8 mouse cellular contexts compared by ENCODE assay signal in the genomic region with DNA sequence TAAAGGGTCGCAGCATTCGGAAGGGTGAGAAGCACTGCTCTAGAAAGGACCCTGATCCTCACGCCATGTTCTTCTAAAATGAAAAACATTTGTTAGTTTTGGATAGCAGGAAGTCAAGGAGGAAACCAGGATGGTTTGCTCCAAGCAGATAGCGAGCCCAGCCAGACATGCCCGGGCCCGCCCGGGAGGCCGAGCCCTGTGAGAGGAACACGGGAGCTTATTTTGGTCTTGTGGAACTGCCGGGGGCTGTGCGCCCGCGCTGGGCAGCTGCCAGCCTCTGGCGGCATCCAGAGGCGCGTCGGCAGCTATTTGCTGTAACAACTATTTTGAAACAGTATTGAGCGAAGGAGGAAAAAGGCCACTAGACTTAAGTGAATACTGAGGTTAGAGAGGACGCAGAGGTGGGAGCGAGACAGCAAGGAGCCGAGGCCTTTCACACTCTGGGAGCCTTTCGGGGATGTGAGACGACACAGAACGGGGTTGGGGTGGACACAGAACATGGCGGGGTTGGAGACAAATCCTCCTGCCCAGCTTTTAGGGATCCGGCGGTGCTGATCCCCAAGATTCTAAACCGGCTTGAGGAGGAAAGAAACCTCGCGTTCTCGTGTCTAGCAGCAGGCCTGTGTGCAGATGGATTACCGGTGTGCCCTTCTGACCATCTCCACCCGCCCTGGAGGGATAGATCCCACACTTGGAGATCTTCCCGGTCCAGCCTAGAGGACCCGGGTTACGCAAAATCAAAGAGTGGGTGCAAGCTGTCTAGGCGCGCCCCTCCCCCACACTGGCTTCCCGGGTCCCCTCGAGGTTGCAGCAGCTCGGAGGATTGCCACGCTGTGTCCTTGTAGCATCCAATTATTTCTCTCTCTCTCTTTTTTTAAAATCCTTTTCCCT. TPM values are rescaled to one million over a fixed set of nuclear protein-coding genes. Genes with fewer than 3 reads are reported as not detected.
DNase-seq lines count a peak whose midpoint lies in the region; ATAC-seq and TF ChIP-seq lines count a peak whose summit lies in the region.

No protein-coding gene starts in this region.

- no peaks in the 10 kb centered on the region for H3K27me3 ChIP-seq in embryonic facial prominence, embryonic 13.5 days
- no peaks in the 10 kb centered on the region for H3K27me3 ChIP-seq in heart, embryonic 13.5 days (replicated peaks)
- H3K27me3 ChIP-seq in kidney, postnatal 0 days (ENCODE audit: insufficient read depth, low read length), result no peaks in the 10 kb centered on the region
- H3K27me3 ChIP-seq in liver, embryonic 15.5 days, result peaks cover 98% of the 10 kb centered on the region

- peak overlapping the region; percentile 91 for H3K4me3 ChIP-seq in embryonic facial prominence, embryonic 13.5 days
- H3K4me3 ChIP-seq in heart, embryonic 13.5 days, result peak overlapping the region; percentile 88
- peak overlapping the region; percentile 94 for H3K4me3 ChIP-seq in kidney, postnatal 0 days (replicated peaks; ENCODE audit: low read depth, low read length)
- peak overlapping the region; percentile 64 for H3K4me3 ChIP-seq in liver, embryonic 15.5 days (replicated peaks)
- peak overlapping the region; percentile 97 for H3K4me3 ChIP-seq in olfactory bulb, adult 2 months (ENCODE audit: insufficient read depth, low read depth, low read length)

- H3K9ac ChIP-seq in embryonic facial prominence, embryonic 13.5 days, result peak overlapping the region; percentile 100
- H3K9ac ChIP-seq in heart, embryonic 13.5 days, result peak overlapping the region; percentile 99
- H3K9ac ChIP-seq in kidney, postnatal 0 days (ENCODE audit: low read depth, low read length), result peak overlapping the region; percentile 100
- H3K9ac ChIP-seq in liver, embryonic 15.5 days, result peak overlapping the region; percentile 30; the same call in 1 of the 2 replicates

- H3K9me3 ChIP-seq in embryonic facial prominence, embryonic 13.5 days, result no peaks in the 10 kb centered on the region
- no peaks in the 10 kb centered on the region for H3K9me3 ChIP-seq in heart, embryonic 13.5 days
- H3K9me3 ChIP-seq in kidney, postnatal 0 days (replicated peaks; ENCODE audit: low read length), result no peaks in the 10 kb centered on the region
- H3K9me3 ChIP-seq in liver, embryonic 15.5 days (replicated peaks), result no peaks in the 10 kb centered on the region

- peak overlapping the region; percentile 94 for H3K27ac ChIP-seq in embryonic facial prominence, embryonic 13.5 days
- peak overlapping the region; percentile 96 for H3K27ac ChIP-seq in heart, embryonic 13.5 days (replicated peaks)
- peak overlapping the region; percentile 96 for H3K27ac ChIP-seq in kidney, postnatal 0 days
- H3K27ac ChIP-seq in liver, embryonic 15.5 days (replicated peaks), result peak overlapping the region; percentile 53
- H3K27ac ChIP-seq in olfactory bulb, adult 2 months (ENCODE audit: insufficient read depth, low read depth, low read length), result peak overlapping the region; percentile 92

- peaks cover 63% of the 10 kb centered on the region for H3K4me1 ChIP-seq in embryonic facial prominence, embryonic 13.5 days
- H3K4me1 ChIP-seq in heart, embryonic 13.5 days, result peaks cover 57% of the 10 kb centered on the region
- peaks cover 51% of the 10 kb centered on the region for H3K4me1 ChIP-seq in kidney, postnatal 0 days (replicated peaks; ENCODE audit: insufficient read depth, low read length)
- peaks cover 90% of the 10 kb centered on the region for H3K4me1 ChIP-seq in liver, embryonic 15.5 days (replicated peaks)
- H3K4me1 ChIP-seq in olfactory bulb, adult 2 months (ENCODE audit: control insufficient read depth, insufficient read depth, low read length), result peaks cover 38% of the 10 kb centered on the region

- H3K4me2 ChIP-seq in embryonic facial prominence, embryonic 13.5 days, result peak overlapping the region; percentile 99
- H3K4me2 ChIP-seq in heart, embryonic 13.5 days, result peak overlapping the region; percentile 97
- H3K4me2 ChIP-seq in kidney, postnatal 0 days (ENCODE audit: low read length), result peak overlapping the region; percentile 92
- H3K4me2 ChIP-seq in liver, embryonic 15.5 days, result peak overlapping the region; percentile 83

- no peak for ATAC-seq in embryonic facial prominence, embryonic 13.5 days (ENCODE audit: insufficient number of reproducible peaks, insufficient read depth, low FRiP score, low TSS enrichment, low read depth)
- no peak for ATAC-seq in heart, embryonic 13.5 days (ENCODE audit: extremely low read depth, insufficient number of reproducible peaks, low FRiP score, low TSS enrichment)
- ATAC-seq in kidney, postnatal 0 days (replicated peaks; ENCODE audit: low FRiP score, low read depth), result no peak
- no peak for ATAC-seq in liver, embryonic 15.5 days (ENCODE audit: insufficient read depth)

- no peak for TF ChIP-seq CTCF in kidney, postnatal 0 days (IDR thresholded peaks at IDR 0.05; ENCODE audit: low read depth)
- no peak for TF ChIP-seq CTCF in olfactory bulb, adult 2 months (IDR thresholded peaks at IDR 0.05; ENCODE audit: insufficient read depth, low read depth, low read length)

- H3K36me3 ChIP-seq in embryonic facial prominence, embryonic 13.5 days, result no peaks in the 10 kb centered on the region
- no peaks in the 10 kb centered on the region for H3K36me3 ChIP-seq in heart, embryonic 13.5 days
- no peaks in the 10 kb centered on the region for H3K36me3 ChIP-seq in kidney, postnatal 0 days (ENCODE audit: insufficient read depth, low read length)
- no peaks in the 10 kb centered on the region for H3K36me3 ChIP-seq in liver, embryonic 15.5 days (replicated peaks)

- DNase-seq in 3T3-L1 (ENCODE audit: low read depth, low spot score), result peak; percentile 78
- peak; percentile 87 for DNase-seq in adrenal gland, adult 2 months
- peak; percentile 75 for DNase-seq in kidney, postnatal 0 days (ENCODE audit: low spot score)
- no peak for DNase-seq in natural killer cell, adult 2 months (ENCODE audit: low spot score in 2 of 2)

- no peak for TF ChIP-seq POLR2A in olfactory bulb, adult 2 months (IDR thresholded peaks at IDR 0.05; ENCODE audit: insufficient read depth, low read depth, low read length)

- under 1% methylated on average over 42 of the region's 42 CpGs for WGBS in embryonic facial prominence, embryonic 13.5 days
- 2% methylated on average over 42 of the region's 42 CpGs for WGBS in heart, embryonic 13.5 days
- WGBS in kidney, postnatal 0 days, result under 1% methylated on average over 42 of the region's 42 CpGs
- WGBS in liver, embryonic 15.5 days (ENCODE audit: insufficient replicate concordance), result 2% methylated on average over 42 of the region's 42 CpGs
- WGBS in olfactory bulb, adult 2 months, result 2% methylated on average over 42 of the region's 42 CpGs

RNA-seq across cellular contexts. Expression of gene Bahcc1, which starts 2.6 kb away (rescaled TPM):
- 10 to 100 TPM in 1 of 2 experiments, 1 to 10 TPM in 1; 9.2 to 21.9 TPM for total RNA-seq in adrenal gland, adult 2 months (2021)
- 17.9 and 19.5 TPM in 2 replicates for polyA plus RNA-seq in adrenal gland, adult 2 months (2012; rRNA removed)
- 13.1 and 13.9 TPM in 2 replicates for polyA plus RNA-seq in embryonic facial prominence, embryonic 13.5 days (2015; fragmentation: Nextera tagmentation; extraction: Ambion mirVana)
- polyA plus RNA-seq in heart, embryonic 13.5 days (2015; fragmentation: Nextera tagmentation; extraction: Ambion mirVana), result 4.4 and 5.2 TPM in 2 replicates
- 8.2 and 8.6 TPM in 2 replicates for polyA plus RNA-seq in kidney, postnatal 0 days (2015; fragmentation: Nextera tagmentation; extraction: Ambion mirVana)
- 0.91 and 1.0 TPM in 2 replicates for polyA plus RNA-seq in liver, embryonic 15.5 days (2015; fragmentation: Nextera tagmentation; extraction: Ambion mirVana)
- polyA plus RNA-seq in olfactory bulb, adult 2 months (2012; ENCODE audit: insufficient read depth, insufficient read length, low replicate concordance, missing spikeins), result not detected in 2 replicates

Comparison
In these comparisons a context has a peak if more than half of its experiments do, and no peak if none do; other contexts are left out.
1. DNase-seq: peak in 3T3-L1 (single experiment), adrenal gland, adult 2 months (single experiment) and kidney, postnatal 0 days (single experiment); none in natural killer cell, adult 2 months (0 of 2).
2. H3K9ac ChIP-seq: peak in every context shown above with its lines; median percentile 100 in embryonic facial prominence, embryonic 13.5 days; 100 in kidney, postnatal 0 days; 99 in heart, embryonic 13.5 days; 30 in liver, embryonic 15.5 days.
3. Peak in every context shown above with its lines, with median percentiles within 50 percentile points of each other: H3K27ac ChIP-seq, H3K4me2 ChIP-seq and H3K4me3 ChIP-seq.